Mouse (Mus musculus) erythroblast, adult 5-6 weeks (primary cell): ENCODE data around the gene Ctsw. TPM values are rescaled to one million over a fixed set of nuclear protein-coding genes. Genes with fewer than 3 reads are reported as not detected.
"Not testable (repeated sequence)": the region's sequence is repeated elsewhere in the genome, so short reads cannot be mapped to it uniquely, and the experiment has no call there.

Source experiments
- ATAC-seq: replicated peaks from 2 replicates; pipeline ENCODE4 v1.8.0; 2016; ENCODE audit warnings: moderate number of reproducible peaks, mild to moderate bottlenecking, moderate TSS enrichment, inconsistent platforms; ENCODE audit not compliant: poor library complexity, low FRiP score, severe bottlenecking
- total RNA-seq, 2 experiments: library from RNA; stranded (forward) in 1 of 2; stranded (reverse) in 1 of 2; fragments of 150-400 nt in 1 of 2; fragments of 200-764, 138-1000 nt in 1 of 2; gene quantifications; 2 replicates each; pipeline versions ENCODE4 v1.2.3 to v1.2.4; 2015 to 2017; ENCODE audit warnings: low replicate concordance in 2 of 2

Gene Ctsw
- total RNA-seq, 2 experiments from 2014 or later, result not detected

GRCm38 (mm10) chr19:5489721-5490120 is 21.4 kb upstream of the Ctsw start:
- not testable (repeated sequence) for ATAC-seq

GRCm38 (mm10) chr19:5488878-5489571 is 20.7 kb upstream of the Ctsw start:
- peak; percentile 70 for ATAC-seq

DNA sequence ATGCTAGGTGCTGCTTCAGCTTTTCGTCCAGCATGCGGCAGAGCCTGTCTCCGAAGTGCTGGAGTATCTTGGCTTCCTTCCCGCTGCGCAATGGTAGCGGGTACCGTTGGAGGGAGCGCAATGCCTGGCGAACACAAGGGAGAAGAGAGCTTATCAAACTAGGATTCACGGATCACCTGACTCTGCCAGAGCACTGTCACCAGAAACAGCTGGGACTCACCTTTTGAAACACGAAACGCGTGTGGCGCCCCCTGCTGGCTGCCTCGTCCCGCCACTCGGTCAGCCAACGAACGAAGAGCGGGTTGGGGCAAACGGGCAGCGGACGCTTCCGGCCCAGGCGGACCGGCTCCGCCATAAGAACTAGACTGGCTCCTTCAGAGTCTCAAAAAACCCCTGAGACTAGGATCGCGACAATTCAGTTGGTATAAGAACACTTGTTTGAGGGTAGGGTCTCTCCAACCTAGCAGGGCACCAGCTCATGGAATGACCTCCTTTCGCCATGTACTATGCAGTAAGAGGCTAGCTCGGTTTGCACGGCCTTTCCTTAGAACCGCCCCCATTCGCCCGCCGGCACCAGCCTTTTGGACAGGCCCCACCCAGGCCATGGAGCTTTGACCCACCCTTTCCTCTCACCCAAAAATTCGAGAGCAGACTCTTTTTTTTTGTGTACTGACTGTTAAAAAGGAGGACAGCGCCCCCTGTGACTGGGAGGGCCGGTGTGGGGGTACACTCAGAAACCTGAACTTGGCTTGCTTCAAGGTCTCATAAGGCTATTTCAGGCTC is 19.7 kb upstream of the Ctsw start, which contains the start of gene Mus81:
Gene Mus81 (minus strand): TSS at position 635 of the 783 bp plus-strand sequence.
- ATAC-seq, result peak; percentile 47

DNA sequence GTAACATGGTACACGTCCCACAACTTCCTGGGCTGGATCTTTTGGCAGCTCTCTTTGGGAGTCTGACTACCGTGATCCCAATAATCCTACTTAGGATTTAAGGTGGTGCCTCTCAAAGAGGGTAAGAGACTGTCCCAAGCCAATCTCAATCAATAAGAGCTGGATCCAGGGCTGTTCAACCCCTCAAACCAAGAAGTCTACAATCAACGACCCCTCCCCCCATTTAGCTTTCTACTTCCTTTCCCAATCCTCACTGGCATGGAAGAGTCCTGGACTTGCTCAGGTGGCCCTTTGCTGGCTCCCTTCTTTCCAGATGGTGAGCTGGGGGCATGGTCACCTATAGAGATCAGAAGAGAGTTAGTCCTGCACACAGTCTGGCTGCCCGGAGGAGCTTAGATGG is 18.5 kb upstream of the Ctsw start:
- ATAC-seq, result no peak

DNA sequence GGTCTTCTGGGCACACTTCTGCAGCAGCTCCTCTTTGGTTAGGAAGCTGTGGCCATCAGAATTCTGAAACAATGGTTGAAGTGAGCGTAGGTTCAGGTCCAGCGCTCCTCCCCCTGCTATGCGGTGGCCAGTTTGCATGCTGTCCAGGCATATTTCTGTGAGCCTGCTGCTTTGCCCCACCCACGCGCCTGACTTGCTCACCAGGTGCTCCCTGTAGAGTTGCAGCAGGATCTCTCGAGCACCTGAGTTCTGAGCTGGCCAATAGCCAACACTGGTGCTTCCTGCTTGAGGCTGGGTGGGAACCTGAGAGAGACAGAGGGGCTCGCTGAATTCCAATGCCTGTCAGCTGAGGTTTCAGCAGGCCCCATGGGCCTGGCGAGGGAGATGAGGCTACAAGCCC is 18.0 kb upstream of the Ctsw start:
- no peak for ATAC-seq

GRCm38 (mm10) chr19:5485821-5486220 is 17.5 kb upstream of the Ctsw start:
- no peak for ATAC-seq

DNA sequence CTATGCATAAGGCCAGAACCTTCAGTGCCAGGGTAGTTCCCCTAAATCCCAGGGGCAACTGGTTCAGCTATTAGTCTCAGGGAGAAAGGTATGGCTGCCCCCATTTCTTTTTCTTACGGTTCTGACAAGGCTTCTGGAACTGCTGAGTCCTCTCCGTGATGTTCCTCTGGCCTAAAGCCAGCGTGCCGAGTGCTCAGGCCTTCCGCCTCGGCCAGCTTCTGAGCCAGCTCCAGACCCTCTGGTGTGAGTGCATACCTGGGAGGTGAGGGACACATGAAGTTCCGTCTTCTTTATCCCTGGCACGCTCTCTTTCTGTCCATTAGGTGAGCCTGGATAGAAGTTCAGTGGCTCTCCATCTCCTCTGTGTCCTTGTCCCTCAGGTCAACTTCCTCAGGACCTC is 17.1 kb upstream of the Ctsw start:
- ATAC-seq, result no peak

DNA sequence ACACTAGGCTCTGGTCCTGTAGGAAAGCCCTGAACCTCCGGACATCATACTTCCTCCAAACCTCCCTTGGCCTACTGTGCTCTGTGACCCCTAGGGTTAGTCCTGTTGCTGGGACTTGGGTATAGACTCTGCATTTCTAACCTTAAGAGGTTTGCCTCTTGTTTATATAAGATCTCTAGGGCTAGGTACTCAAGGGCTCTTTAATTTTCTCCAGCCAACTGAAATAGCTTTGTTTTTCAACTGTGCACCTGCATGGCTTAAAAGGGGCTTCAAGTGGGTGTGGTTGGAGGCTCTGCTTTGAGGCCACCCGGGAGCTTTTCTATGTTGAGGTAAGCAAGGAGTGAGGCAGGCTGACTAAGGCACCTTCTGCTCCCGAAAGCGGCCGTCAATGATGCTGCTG is 16.2 kb upstream of the Ctsw start:
- ATAC-seq, result no peak

DNA sequence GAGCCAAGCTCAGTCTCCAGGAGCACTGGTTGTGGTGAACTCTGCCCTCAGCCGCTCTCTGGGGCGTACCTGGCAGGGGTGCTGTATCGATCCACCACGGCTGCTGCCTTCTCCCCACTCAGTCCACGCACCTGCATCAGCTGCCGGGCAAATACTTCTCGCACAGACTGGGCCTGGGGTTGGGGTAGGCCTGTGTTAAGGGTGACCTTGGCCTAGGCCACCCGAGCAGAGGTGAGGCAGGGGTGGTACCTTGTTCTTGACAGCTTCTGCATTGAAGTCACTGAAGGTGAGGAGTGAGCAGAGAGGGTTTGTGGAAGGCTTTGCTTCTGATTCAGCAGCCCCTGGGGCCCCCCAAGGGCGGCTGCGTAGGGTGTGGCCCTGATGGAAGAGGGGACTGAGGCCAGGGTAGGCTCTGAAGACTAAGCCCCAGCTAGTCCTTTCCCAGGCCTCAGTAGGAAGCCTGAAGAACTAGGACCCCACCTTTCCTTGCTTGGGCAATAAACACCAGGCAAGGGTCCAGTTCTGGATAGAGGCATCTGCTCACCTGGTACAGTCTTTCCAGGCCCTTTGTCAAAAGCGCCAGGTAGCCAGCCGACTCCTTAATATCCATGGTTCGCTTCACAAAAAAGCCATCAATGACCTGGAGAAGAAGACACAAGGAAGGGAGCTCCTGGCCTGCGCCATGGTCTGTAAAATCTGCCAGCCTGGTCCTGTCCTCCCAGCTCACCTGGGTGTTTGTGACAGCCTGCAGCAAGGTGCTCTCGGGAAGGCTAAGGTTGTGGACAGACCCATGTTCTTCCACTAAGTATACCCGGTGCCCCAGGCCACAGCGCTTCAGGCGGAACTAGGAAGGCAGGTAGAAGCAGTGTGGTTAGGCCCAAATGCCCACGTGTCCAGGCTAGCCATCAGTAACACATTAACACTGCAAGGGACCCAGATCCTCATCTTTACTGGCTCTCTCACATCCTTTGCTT is 15.4 kb upstream of the Ctsw start:
- ATAC-seq, result no peak

- ATAC-seq, result no peak
Observed at GRCm38 (mm10) chr19:5481398-5481797, 13.1 kb upstream of the Ctsw start.

DNA sequence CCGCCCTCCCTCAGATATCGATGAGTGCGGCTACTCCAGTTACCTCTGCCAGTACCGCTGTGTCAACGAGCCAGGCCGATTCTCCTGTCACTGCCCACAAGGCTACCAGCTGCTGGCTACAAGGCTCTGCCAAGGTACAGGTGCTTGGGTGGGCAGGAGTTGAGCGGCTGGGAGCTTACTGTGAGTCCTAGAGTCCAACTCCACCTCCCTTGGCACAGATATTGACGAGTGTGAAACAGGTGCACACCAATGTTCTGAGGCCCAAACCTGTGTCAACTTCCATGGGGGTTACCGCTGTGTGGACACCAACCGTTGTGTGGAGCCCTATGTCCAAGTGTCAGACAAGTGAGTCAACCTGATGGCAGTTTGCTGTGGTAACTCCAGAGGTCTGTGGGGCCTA is 11.7 kb upstream of the Ctsw start:
- ATAC-seq, result no peak

- no peak for ATAC-seq
Observed at GRCm38 (mm10) chr19:5477668-5478300, 9.5 kb upstream of the Ctsw start.

DNA sequence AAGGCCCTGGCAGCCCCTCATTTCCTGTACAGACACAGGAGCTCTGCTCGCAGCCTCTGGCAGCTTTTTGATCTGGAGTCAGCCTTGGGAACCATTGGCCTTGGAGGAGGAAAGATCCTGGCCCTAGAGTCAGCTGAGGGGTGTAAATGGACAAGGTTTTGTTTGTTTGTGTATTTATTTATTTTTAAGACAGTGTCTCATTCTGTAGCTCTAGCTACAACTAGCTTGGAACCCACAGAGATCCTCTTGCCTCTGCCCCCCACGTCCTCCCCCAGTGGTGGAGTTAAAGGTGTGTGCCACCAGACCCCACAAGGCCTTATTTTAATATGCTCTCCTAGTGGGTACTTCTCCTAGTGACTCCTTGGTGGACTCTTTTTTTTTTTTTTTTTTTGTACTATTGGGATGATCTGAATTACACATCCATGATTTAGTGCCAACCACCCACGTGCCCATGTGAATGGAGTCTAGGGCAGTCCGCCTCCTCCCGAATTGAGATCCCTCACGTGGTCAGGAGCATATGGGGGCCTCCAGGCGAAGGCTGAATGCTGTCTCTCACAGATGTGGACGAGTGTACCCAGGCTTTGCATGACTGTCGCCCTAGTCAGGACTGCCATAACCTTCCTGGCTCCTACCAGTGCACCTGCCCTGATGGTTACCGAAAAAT is 8.8 kb upstream of the Ctsw start:
- no peak for ATAC-seq

DNA sequence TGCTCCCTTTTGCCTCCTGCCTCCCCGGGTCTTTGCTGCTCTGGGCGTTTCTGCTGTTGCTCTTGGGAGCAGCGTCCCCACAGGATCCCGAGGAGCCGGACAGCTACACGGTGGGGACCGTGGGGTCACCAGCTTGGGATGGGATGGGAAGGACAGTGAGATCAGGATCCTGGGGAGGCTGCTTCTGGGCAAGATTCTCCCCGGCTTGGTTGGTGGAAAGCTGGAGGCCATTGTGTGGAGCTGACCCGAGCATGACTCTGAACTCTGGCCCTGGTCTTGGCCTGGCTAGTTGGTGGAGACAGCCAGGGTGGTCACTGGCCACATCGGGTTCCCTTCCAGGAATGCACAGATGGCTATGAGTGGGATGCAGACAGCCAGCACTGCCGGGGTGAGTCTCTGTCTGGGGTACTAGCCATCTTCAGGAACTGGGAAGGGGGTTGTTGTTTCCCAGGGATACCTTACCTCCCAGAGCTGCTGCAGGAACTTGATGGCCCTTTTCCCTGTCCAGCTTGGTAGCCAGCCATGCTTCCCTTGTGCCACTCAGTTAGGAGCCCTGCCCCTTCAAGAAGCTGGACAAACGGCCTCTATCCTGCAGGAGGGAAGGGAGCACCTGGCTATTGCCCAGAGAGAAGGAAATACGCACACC is 6.9 kb upstream of the Ctsw start:
- ATAC-seq, result no peak

DNA sequence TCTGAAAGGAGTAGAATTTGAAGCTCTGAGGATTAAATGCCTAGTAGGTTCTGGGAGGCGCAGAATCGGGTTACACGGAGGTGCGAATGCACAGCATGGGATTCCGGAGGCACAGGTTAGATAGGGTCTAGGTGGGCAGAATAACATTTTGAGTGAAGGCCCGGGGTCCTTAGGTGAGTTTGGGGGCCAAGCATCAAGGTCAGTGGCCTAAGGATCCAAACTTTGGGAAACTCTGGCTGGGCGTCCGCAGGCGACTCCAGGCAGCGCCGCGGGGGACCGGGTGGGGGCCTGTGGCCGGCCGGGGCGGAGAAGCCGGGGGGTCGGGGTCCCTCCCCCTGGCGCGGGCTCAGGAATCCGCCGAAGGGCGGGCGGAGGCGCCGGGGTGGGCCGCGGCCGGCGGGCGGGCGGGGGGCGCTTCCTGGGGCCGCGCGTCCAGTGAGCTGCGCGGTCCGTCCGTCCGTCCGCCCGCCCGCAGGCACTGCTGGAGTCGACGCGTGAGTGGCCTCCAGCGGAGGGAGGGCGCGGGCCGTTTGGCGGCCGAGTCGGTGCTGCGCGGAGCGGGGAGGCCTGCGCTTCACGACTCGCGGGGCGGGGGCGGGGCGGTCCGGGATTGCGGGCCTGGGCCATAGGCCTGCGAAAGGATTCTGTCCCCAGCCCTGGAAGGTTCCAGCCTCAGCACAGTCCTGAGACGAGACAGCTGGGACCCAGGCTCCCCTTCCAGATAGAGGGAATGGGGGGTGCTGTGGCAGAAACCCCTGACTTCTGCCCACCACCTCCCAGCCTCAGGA is 6.2 kb upstream of the Ctsw start:
- no peak for ATAC-seq

DNA sequence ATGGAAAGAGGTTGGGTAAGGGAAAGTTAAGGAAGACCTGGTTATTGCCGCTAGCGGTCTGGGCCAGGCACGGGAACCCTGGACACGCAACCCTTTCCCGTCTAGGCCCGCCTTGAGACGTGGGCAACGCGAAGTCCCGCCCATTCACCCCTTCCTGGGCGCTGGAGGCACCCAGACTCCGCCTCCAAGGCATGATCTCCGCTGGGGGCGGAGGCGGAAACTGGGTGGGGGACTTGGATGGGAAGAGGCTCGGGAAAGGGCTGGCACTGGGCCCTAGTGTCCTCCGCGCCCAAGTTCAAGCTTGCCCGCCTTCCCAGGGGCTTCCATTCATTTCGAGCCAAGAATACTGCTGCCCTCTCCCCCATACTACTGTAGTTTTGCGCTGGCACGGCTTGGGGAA is 5.4 kb upstream of the Ctsw start, which contains the start of gene Efemp2:
Gene Efemp2 (plus strand): TSS at position 235 of the 400 bp plus-strand sequence.
- no peak for ATAC-seq

DNA sequence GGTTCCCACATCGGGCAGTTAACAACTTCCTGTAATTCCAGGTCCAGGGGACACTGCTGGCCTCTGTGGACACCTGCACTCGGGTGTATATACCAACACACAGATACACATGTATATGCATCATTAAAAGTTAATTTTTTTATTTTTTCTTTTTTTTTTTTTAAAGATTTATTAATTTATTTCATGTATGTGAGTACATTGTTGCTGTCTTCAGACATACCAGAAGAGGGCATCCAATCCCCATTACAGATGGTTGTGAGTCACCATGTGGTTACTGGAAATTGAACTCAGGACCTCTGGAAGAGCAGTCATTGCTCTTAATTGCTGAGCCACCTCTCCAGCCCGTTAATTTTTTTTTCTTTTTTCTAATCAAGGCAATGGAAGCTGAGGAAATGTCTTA is 4.5 kb upstream of the Ctsw start:
- ATAC-seq, result no peak

GRCm38 (mm10) chr19:5471846-5472245 is 3.5 kb upstream of the Ctsw start:
- ATAC-seq, result no peak
